Mouse (Mus musculus) embryonic stem cell, embryonic (primary cell): ENCODE measurements around the gene AC129217.1.

ENCODE experiments used
- CTCF ChIA-PET, 4 experiments: fragments of 300-600 bp in 2 of 4; fragments of 350-600 bp in 2 of 4; sonication (Branson Sonifier 250); formaldehyde crosslinking; loops; one replicate each; lab custom pipeline; 2022; ENCODE audit warnings: inconsistent platforms in 2 of 4; lab: Charles Lee
- POLR2A ChIA-PET, 4 experiments: fragments of 300-600 bp in 2 of 4; fragments of 350-600 bp in 2 of 4; sonication (Branson Sonifier 250); formaldehyde crosslinking; loops; one replicate each; lab custom pipeline; 2022; ENCODE audit warnings: antibody characterized with exemption in 4 of 4, inconsistent platforms in 1 of 4; lab: Charles Lee

AC129217.1 gene

GRCm38 (mm10) chr19:8839908-8840791 lies 10.6 kb downstream of the AC129217.1 start:
- ChIA-PET CTCF (interaction anchor here in 2 of 4 experiments (1.3 to 1.7 kb wide), 4 partner anchors 10 to 121 kb away, joined by 3 to 8 read pairs (median 4); partner anchors contain the start of gene Lrrn4cl (in 1 of the 2)), POLR2A (interaction anchor here (0.6 to 3.6 kb wide), 88 partner anchors 9 to 1423 kb away, joined by 3 to 75 read pairs (median 8); partner anchors contain the start of genes B3gat3 (in 3 of the 4), Hnrnpul2 (in 3 of the 4), Lrrn4cl (in 3 of the 4) and Polr2g (in 3 of the 4))

GRCm38 (mm10) chr19:8841012-8841411 lies 11.4 kb downstream of the AC129217.1 start:
- CTCF ChIA-PET = no interaction called here
- POLR2A ChIA-PET = interaction anchor here in 2 of 4 experiments (0.8 to 3.6 kb wide), 6 partner anchors 8 to 150 kb away, joined by 3 to 42 read pairs (median 20); partner anchors contain the start of genes 1810009A15Rik (in 1 of the 2), Ahnak (in 1 of the 2), Gm49416 (in 1 of the 2) and Lrrn4cl (in 1 of the 2)

DNA sequence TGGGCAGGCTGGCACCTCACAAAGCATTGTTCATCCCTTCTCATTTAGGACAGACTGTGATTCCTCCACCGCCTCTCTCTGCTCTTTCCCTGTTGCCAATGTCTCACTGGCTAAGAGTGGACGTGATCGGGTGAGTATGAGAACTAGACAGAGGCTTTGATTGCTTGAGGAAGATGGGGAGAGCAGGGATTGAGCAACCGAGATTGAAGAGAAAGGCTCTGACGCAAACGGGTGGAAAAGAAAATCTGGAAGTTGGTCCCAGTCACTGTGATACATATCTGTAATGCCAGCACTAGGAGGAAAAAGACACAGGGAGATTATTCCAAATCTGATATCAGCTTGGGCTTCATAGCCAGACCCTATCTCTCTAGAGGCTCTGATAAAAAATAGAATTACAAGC lies 13.4 kb downstream of the AC129217.1 start:
- POLR2A ChIA-PET = interaction anchor here in 2 of 4 experiments (1.1 to 2.3 kb wide), 6 partner anchors 9 to 120 kb away, joined by 3 to 6 read pairs (median 4); partner anchors contain the start of genes Slc3a2 (in 1 of the 2) and Taf6l (in 1 of the 2)
- CTCF ChIA-PET = no interaction called here

GRCm38 (mm10) chr19:8844371-8845129 lies 15.0 kb downstream of the AC129217.1 start:
- CTCF ChIA-PET = interaction anchor here in 3 of 4 experiments (0.6 to 1.4 kb wide), 5 partner anchors 32 to 265 kb away, joined by 3 to 5 read pairs (median 4); no protein-coding TSS in a partner anchor
- POLR2A ChIA-PET = interaction anchor here in 2 of 4 experiments (0.6 to 7.4 kb wide), 18 partner anchors 9 to 140 kb away, joined by 3 to 74 read pairs (median 4); partner anchors contain the start of genes 1810009A15Rik (in 2 of the 2), Gm49416 (in 2 of the 2), Slc3a2 (in 2 of the 2) and Eef1g (in 1 of the 2)

DNA sequence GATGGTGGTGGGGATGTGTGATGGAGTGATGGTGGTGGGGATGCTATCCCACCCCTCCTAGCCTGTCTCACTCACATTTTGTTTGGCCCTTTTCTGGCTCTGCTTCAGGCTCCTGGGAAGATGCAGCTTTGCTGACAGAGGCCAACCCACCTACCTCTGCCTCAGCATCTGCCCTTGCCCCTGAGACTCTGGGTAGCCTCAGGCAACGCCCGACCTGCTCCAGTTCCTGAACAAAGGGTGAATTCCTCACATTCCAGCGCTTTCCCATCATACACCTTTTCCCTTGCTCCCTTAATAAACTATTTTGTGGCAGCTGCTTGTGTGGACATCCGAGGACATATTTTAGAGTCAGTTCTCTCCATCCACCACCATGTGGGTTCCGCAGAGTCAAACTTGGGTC lies 18.8 kb downstream of the AC129217.1 start:
- CTCF ChIA-PET = interaction anchor here in 2 of 4 experiments (1.0 to 2.0 kb wide), 3 partner anchors 9 to 13 kb away, joined by 3 to 9 read pairs (median 4); no protein-coding TSS in a partner anchor
- POLR2A ChIA-PET = interaction anchor here in 2 of 4 experiments (0.6 to 7.4 kb wide), 19 partner anchors 9 to 147 kb away, joined by 3 to 74 read pairs (median 3); partner anchors contain the start of genes Gng3 (in 2 of the 2), Ttc9c (in 2 of the 2), Uqcc3 (in 2 of the 2) and 1810009A15Rik (in 1 of the 2)

DNA sequence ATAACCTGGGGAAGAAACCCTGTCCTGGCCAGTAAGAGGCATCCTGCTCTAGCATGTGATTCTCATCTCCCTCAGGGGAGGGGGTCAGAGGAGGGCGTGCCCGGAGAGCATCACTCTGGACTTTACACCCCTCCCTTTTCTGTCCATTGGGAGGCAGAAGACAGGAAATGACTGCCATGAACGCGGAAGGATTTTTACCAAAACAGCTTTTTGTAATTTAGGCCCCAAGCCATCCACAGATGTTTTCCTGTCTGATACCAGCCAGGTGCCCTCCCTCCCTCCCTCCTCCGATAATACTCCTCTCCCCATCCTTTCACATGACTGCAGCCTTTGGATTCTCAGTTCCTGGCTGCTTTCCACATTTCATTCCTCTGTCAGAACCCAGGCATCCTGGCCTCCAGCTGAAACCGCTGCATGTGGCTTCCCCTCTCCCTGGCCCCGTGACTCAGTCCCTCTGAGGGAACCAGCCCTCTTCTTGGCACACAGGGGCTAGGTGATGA lies 20.9 kb downstream of the AC129217.1 start, which contains the start of gene Lrrn4cl:
Lrrn4cl (plus strand) TSS at position 367 of the 500 bp plus-strand sequence.
- CTCF ChIA-PET = interaction anchor here in 3 of 4 experiments (0.6 to 2.0 kb wide), 4 partner anchors 8 to 232 kb away, joined by 3 to 9 read pairs (median 4); partner anchors contain the start of gene Gng3 (in 1 of the 3)
- POLR2A ChIA-PET = interaction anchor here (0.6 to 7.4 kb wide), 38 partner anchors 11 to 232 kb away, joined by 3 to 74 read pairs (median 4); partner anchors contain the start of genes Gng3 (in 4 of the 4), 1810009A15Rik (in 3 of the 4), Gm49416 (in 3 of the 4) and Slc3a2 (in 2 of the 4)

- CTCF ChIA-PET = interaction anchor here in 2 of 4 experiments (0.8 to 2.6 kb wide), 13 partner anchors 9 to 239 kb away, joined by 3 to 8 read pairs (median 3); partner anchors contain the start of genes Gng3 (in 2 of the 2) and Eef1g (in 1 of the 2)
- POLR2A ChIA-PET = interaction anchor here (0.6 to 4.1 kb wide), 57 partner anchors 8 to 258 kb away, joined by 3 to 39 read pairs (median 5); partner anchors contain the start of genes 1810009A15Rik (in 4 of the 4), Gm49416 (in 4 of the 4), Gng3 (in 3 of the 4) and Ubxn1 (in 3 of the 4)
Observed at GRCm38 (mm10) chr19:8851639-8852038, 22.1 kb downstream of the AC129217.1 start.

- CTCF ChIA-PET = interaction anchor here in 2 of 4 experiments (0.6 to 2.6 kb wide), 15 partner anchors 8 to 238 kb away, joined by 3 to 8 read pairs (median 4); partner anchors contain the start of genes Gng3 (in 2 of the 2), Ahnak (in 1 of the 2) and Eef1g (in 1 of the 2)
- POLR2A ChIA-PET = interaction anchor here (0.7 to 4.1 kb wide), 75 partner anchors 9 to 257 kb away, joined by 3 to 39 read pairs (median 4); partner anchors contain the start of genes 1810009A15Rik (in 4 of the 4), Gm49416 (in 4 of the 4), Gng3 (in 3 of the 4) and Ubxn1 (in 3 of the 4)
Observed at GRCm38 (mm10) chr19:8852236-8852928, 22.8 kb downstream of the AC129217.1 start.

- CTCF ChIA-PET = interaction anchor here in 2 of 4 experiments (0.6 to 2.6 kb wide), 5 partner anchors 63 to 206 kb away, joined by 3 to 8 read pairs (median 3); partner anchors contain the start of gene Ahnak (in 1 of the 2)
- POLR2A ChIA-PET = interaction anchor here (0.7 to 4.1 kb wide), 40 partner anchors 9 to 256 kb away, joined by 3 to 39 read pairs (median 5); partner anchors contain the start of genes 1810009A15Rik (in 3 of the 4), Gm49416 (in 3 of the 4), Gng3 (in 2 of the 4) and Uqcc3 (in 2 of the 4)
Observed at GRCm38 (mm10) chr19:8853117-8853516, 23.5 kb downstream of the AC129217.1 start.

DNA sequence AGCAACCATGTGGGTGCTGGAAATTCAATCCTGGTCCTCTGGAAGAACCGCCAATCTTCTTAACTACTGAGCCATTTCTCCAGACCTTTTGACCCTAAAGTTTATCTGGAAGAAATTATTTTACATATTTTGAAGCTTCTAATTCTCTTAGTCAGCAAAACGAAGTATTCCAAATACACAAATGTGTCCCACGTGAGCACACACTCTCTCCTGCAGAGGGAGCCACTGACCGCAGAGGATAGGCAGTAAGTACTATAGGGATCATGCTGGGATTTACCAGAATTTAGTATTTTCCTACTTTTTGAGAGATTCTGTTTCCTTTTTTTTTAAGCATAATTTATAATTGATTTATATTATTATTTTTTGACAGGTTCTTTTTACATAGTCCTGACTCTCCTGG lies 28.1 kb downstream of the AC129217.1 start:
- ChIA-PET CTCF (interaction anchor here (0.6 to 2.6 kb wide), 17 partner anchors 9 to 254 kb away, joined by 3 to 14 read pairs (median 3); partner anchors contain the start of genes Ubxn1 (in 2 of the 4), Gng3 (in 1 of the 4) and Zbtb3 (in 1 of the 4)), POLR2A (interaction anchor here in 3 of 4 experiments (0.7 to 4.3 kb wide), 11 partner anchors 12 to 252 kb away, joined by 3 to 43 read pairs (median 5); partner anchors contain the start of genes 1810009A15Rik (in 1 of the 3), Eef1g (in 1 of the 3), Ganab (in 1 of the 3) and Gm49416 (in 1 of the 3))

GRCm38 (mm10) chr19:8859018-8859417 lies 29.4 kb downstream of the AC129217.1 start:
- POLR2A ChIA-PET = interaction anchor here in 3 of 4 experiments (0.6 to 4.3 kb wide), 21 partner anchors 10 to 610 kb away, joined by 3 to 43 read pairs (median 3); partner anchors contain the start of genes 1810009A15Rik (in 3 of the 3), Gm49416 (in 3 of the 3), Ubxn1 (in 2 of the 3) and Ganab (in 1 of the 3)
- CTCF ChIA-PET = interaction anchor here (0.6 to 2.6 kb wide), 12 partner anchors 10 to 251 kb away, joined by 3 to 14 read pairs (median 6); partner anchors contain the start of genes Uqcc3 (in 1 of the 4) and Zbtb3 (in 1 of the 4)

GRCm38 (mm10) chr19:8864265-8864664 lies 34.7 kb downstream of the AC129217.1 start:
- POLR2A ChIA-PET = interaction anchor here in 1 of 4 experiments (1.0 kb wide), 1 partner anchor 14 kb away, joined by 3 read pairs; no protein-coding TSS in a partner anchor
- CTCF ChIA-PET = interaction anchor here in 1 of 4 experiments (0.9 kb wide), 1 partner anchor 242 kb away, joined by 3 read pairs; no protein-coding TSS in a partner anchor

- ChIA-PET POLR2A (interaction anchor here (0.6 to 27.2 kb wide), 31 partner anchors 11 to 1057 kb away, joined by 3 to 851 read pairs (median 4); partner anchors contain the start of genes Uqcc3 (in 3 of the 4), 1810009A15Rik (in 2 of the 4), Ganab (in 2 of the 4) and Gm49403 (in 2 of the 4)), CTCF (interaction anchor here in 1 of 4 experiments (0.7 to 0.8 kb wide), 2 partner anchors 8 to 38 kb away, joined by 3 to 9 read pairs; no protein-coding TSS in a partner anchor)
Observed at GRCm38 (mm10) chr19:8870381-8870780, 40.8 kb downstream of the AC129217.1 start.

- CTCF ChIA-PET = interaction anchor here (0.6 to 1.0 kb wide), 8 partner anchors 8 to 153 kb away, joined by 3 to 9 read pairs (median 4); no protein-coding TSS in a partner anchor
- POLR2A ChIA-PET = interaction anchor here (0.5 to 27.2 kb wide), 90 partner anchors 10 to 1111 kb away, joined by 3 to 851 read pairs (median 4); partner anchors contain the start of genes Uqcc3 (in 4 of the 4), 1810009A15Rik (in 3 of the 4), Eef1g (in 3 of the 4) and Gm49403 (in 3 of the 4)
Observed at GRCm38 (mm10) chr19:8870838-8871237, 41.3 kb downstream of the AC129217.1 start.
